Mouse (Mus musculus) liver, embryonic 16.5 days (tissue): ENCODE measurements around the gene Klc1. TPM values are rescaled to one million over a fixed set of nuclear protein-coding genes. Genes with fewer than 3 reads are reported as not detected.

Experiments used
- ATAC-seq: fragments of 200-750 bp; cut with Nextera tagmentation; 2 replicates; pipeline ENCODE4 v1.8.0; 2017; ENCODE audit warnings: low read depth, mild to moderate bottlenecking, moderate number of reproducible peaks, moderate library complexity
- H3K27ac ChIP-seq: fragments of 300-500 bp; sonication (generic); 2 replicates; pipeline ENCODE4 v1.5.1; 2014; ENCODE audit warnings: mild to moderate bottlenecking, low read length
- H3K27me3 ChIP-seq: fragments of 300-500 bp; sonication (generic); 2 replicates; pipeline ENCODE4 v1.6.1; 2014; ENCODE audit warnings: low read depth, low read length, mixed read lengths; ENCODE audit not compliant: control insufficient read depth, insufficient read depth
- H3K36me3 ChIP-seq: fragments of 300-500 bp; sonication (generic); 2 replicates; pipeline ENCODE4 v1.6.1; 2014; ENCODE audit warnings: mild to moderate bottlenecking; ENCODE audit not compliant: control insufficient read depth, insufficient read depth
- H3K4me1 ChIP-seq: fragments of 300-500 bp; sonication (generic); 2 replicates; pipeline ENCODE4 v1.6.1; 2014; ENCODE audit warnings: low read depth, low read length, mixed read lengths; ENCODE audit not compliant: control insufficient read depth
- H3K4me2 ChIP-seq: fragments of 300-500 bp; sonication (generic); 2 replicates; pipeline ENCODE4 v1.6.1; 2014; ENCODE audit warnings: low read depth, low read length, mixed read lengths
- H3K4me3 ChIP-seq: fragments of 300-500 bp; sonication (generic); 2 replicates; pipeline ENCODE4 v1.5.1; 2014; ENCODE audit warnings: low read depth, mild to moderate bottlenecking, low read length
- H3K9ac ChIP-seq: fragments of 300-500 bp; sonication (generic); 2 replicates; pipeline ENCODE4 v1.6.1; 2014; ENCODE audit warnings: low read depth, low read length
- H3K9me3 ChIP-seq: fragments of 300-500 bp; sonication (generic); replicated peaks from 2 replicates; pipeline ENCODE4 v1.6.1; 2016; ENCODE audit warnings: low read length; ENCODE audit not compliant: control insufficient read depth
- WGBS: fragments of 180-500 bp; shearing (Covaris S2); extraction: QIAGEN DNeasy Blood & Tissue Kit; methylation state at CpG from one replicate; pipeline ENCODE4 v1.1.7; 2014; ENCODE audit not compliant: insufficient replicate concordance; 5-methylcytosine and 5-hydroxymethylcytosine counted together
- polyA plus RNA-seq: library from polyadenylated mRNA; unstranded; fragments of >200 nt; fragmentation: Nextera tagmentation; extraction: Ambion mirVana; gene quantifications from 2 replicates; pipeline ENCODE4 v1.2.1, GENCODE M21; 2015

Klc1 gene
- polyA plus RNA-seq, 1 experiment from 2014 or later = 14.5 TPM

- peak overlapping the region; percentile 87 for H3K4me2 ChIP-seq
- H3K9ac ChIP-seq = peak overlapping the region; percentile 74
- H3K4me1 ChIP-seq = peaks cover 55% of the 10 kb centered on the region
- H3K9me3 ChIP-seq = no peaks in the 10 kb centered on the region
- H3K4me3 ChIP-seq = peak overlapping the region; percentile 86
- 66% methylated on average over 12 of the region's 12 CpGs for WGBS
- H3K36me3 ChIP-seq = peaks cover 6% of the 10 kb centered on the region
- no peak for ATAC-seq
- H3K27ac ChIP-seq = peak overlapping the region; percentile 34; the same call in 1 of the 2 replicates
- no peaks in the 10 kb centered on the region for H3K27me3 ChIP-seq
Measured at GRCm38 (mm10) chr12:111812611-111813010, 54.0 kb downstream of the Klc1 start.

- no peak for ATAC-seq
- peak overlapping the region; percentile 60; the same call in 1 of the 2 replicates for H3K27ac ChIP-seq
- peak overlapping the region; percentile 74 for H3K9ac ChIP-seq
- peaks cover 61% of the 10 kb centered on the region for H3K4me1 ChIP-seq
- H3K4me3 ChIP-seq = peak overlapping the region; percentile 86
- no peaks in the 10 kb centered on the region for H3K27me3 ChIP-seq
- H3K36me3 ChIP-seq = peaks cover 7% of the 10 kb centered on the region
- H3K4me2 ChIP-seq = peak overlapping the region; percentile 87
- 3% methylated on average over 27 of the region's 27 CpGs for WGBS
- H3K9me3 ChIP-seq = no peaks in the 10 kb centered on the region
Measured at GRCm38 (mm10) chr12:111813111-111813765, 54.6 kb downstream of the Klc1 start.

DNA sequence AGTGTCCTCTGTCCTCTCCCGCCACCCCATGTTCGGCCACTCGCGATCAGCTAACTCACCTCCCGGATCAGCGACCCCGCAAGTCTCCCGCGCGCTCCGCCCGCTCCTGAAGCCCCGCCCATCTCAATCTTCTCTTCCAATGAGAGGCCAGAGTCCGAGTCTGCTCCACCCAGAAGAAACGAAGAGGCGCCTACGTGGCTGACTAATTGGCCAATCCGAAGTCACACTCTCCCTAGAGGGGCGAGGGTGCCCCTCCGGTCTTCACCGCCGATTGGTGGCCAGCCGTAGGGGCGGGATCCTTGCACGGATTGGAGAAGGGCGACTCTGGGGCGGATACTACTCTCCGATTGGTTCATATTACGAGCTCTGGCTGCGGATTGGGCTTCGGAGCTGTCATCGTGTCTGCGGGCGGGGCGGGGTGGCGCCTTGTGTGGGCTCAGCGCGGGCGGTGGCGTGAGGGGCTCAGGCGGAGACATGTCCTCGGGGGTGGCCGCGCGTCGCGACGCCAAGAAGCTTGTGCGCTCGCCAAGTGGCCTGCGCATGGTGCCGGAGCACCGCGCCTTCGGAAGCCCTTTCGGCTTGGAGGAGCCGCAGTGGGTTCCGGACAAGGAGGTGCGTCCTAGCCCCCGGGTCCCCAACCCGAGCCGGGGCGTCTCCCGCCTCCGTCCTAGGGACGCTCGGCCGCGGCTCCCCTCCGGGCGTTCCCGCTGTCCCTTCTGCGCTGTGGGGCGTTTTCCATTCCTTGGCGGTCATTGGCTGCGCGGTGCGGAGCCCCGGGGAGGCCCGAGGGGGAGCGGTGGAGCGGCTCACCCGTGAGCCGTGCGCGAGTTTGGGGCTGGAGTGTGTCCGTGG, 55.3 kb downstream of the Klc1 start, which contains the start of the genes Xrcc3 and Zfyve21:
Gene Xrcc3 (minus strand): TSS at position 108 of the 852 bp plus-strand sequence.
Gene Zfyve21 (plus strand): TSS at position 405 of the 852 bp plus-strand sequence.
- H3K4me3 ChIP-seq = peak within 1 kb of the TSS; percentile 86
- ATAC-seq = peak; percentile 93
- H3K4me2 ChIP-seq = peak within 1 kb of the TSS; percentile 87
- H3K4me1 ChIP-seq = peaks cover 64% of the 10 kb centered on the region
- peak within 1 kb of the TSS; percentile 83 for H3K9ac ChIP-seq
- H3K9me3 ChIP-seq = no peaks in the 10 kb centered on the region
- WGBS = 0% methylated on average over 87 of the region's 87 CpGs
- H3K27me3 ChIP-seq = no peaks in the 10 kb centered on the region
- peak within 1 kb of the TSS; percentile 96 for H3K27ac ChIP-seq
- 0 out of 2 replicates have a peak, but pooled peaks cover 6% of the 10 kb centered on the region for H3K36me3 ChIP-seq

- H3K4me2 ChIP-seq = peak overlapping the region; percentile 82
- H3K27me3 ChIP-seq = no peaks in the 10 kb centered on the region
- H3K9ac ChIP-seq = peak overlapping the region; percentile 83
- 14% methylated on average over 19 of the region's 19 CpGs for WGBS
- no peak for ATAC-seq
- H3K36me3 ChIP-seq = 0 out of 2 replicates have a peak, but pooled peaks cover 6% of the 10 kb centered on the region
- peak overlapping the region; percentile 96 for H3K27ac ChIP-seq
- peaks cover 63% of the 10 kb centered on the region for H3K4me1 ChIP-seq
- H3K9me3 ChIP-seq = no peaks in the 10 kb centered on the region
- peak overlapping the region; percentile 78 for H3K4me3 ChIP-seq
Measured at GRCm38 (mm10) chr12:111814769-111815762, 56.4 kb downstream of the Klc1 start.

DNA sequence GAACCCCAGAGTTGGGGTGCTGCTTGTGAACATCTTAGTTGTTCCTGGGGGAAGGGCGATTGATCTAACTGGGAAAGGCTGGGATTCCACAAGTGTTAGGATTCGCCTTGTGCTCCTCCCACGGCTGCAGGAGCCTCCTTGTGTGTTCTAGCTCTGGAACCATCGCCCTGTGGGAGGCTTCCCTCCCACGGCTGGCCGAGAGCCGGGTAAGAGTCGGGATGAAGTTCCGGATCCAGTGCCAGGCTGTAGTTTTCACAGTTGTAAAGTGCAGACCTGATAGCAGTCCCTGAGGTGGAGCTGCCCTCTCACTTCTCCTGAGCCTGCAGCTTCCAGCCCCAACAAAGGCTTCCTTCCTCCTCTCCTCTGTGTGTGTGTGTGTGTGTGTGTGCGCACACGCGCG, 57.9 kb downstream of the Klc1 start:
- Histone ChIP-seq H3K4me1 (peaks cover 60% of the 10 kb centered on the region), H3K27ac (peak overlapping the region; percentile 96), H3K4me2 (peak overlapping the region; percentile 82), H3K4me3 (peak overlapping the region; percentile 78), H3K36me3 (0 out of 2 replicates have a peak, but pooled peaks cover 6% of the 10 kb centered on the region), H3K9me3 (no peaks in the 10 kb centered on the region), H3K9ac (peak overlapping the region; percentile 46), H3K27me3 (no peaks in the 10 kb centered on the region)
- ATAC-seq = no peak
- WGBS = 52% methylated on average over 13 of the region's 13 CpGs

DNA sequence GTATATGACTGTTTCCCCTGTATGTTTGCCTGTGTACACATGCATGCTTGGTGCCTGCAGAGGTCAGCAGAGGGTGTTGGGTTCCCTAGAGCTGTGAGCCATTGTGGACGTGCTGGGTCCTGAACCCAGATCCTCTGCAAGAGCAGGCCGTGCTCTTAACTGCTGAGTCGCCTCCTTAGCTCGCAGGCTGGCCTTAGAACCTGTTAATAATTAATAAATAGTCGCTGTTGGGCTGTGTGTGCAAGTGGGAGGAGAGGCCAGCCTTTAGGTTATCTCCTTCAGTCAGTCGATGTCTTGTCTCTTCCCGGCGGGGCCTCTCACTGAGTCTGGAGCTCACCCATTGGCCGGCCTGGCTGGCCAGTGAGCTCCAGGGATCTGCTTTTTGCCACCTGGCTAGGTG, 58.3 kb downstream of the Klc1 start:
- H3K9me3 ChIP-seq = no peaks in the 10 kb centered on the region
- peak; percentile 17 for ATAC-seq
- H3K36me3 ChIP-seq = 0 out of 2 replicates have a peak, but pooled peaks cover 6% of the 10 kb centered on the region
- WGBS = 7% methylated on average over 9 of the region's 9 CpGs
- H3K4me2 ChIP-seq = peak overlapping the region; percentile 82
- peak overlapping the region; percentile 96 for H3K27ac ChIP-seq
- H3K4me3 ChIP-seq = peak overlapping the region; percentile 78
- H3K9ac ChIP-seq = peak overlapping the region; percentile 46
- peaks cover 60% of the 10 kb centered on the region for H3K4me1 ChIP-seq
- H3K27me3 ChIP-seq = no peaks in the 10 kb centered on the region

DNA sequence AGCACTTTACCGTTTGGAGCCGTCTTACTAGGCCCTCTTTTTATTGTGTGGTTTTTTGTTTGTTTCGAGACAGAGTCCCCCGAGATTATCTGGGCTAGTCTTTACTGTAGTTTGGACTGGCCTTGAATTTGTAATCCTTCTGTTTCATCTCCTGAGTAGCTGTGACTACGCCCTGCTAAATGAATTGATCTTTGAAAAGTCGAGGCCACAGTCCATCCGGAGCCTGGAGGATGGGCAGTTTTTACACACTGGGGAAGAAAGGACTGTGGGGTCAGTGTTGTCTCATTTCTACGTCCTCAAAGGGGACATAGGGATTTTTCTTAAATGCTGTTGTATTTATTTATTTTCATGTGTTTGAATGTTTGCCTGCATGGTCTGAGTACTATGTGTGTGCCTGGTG, 59.3 kb downstream of the Klc1 start:
- peaks cover 53% of the 10 kb centered on the region for H3K4me1 ChIP-seq
- H3K9ac ChIP-seq = no peak overlapping the region
- H3K27ac ChIP-seq = peak overlapping the region; percentile 96
- H3K4me3 ChIP-seq = no peak overlapping the region
- WGBS = 62% methylated on average over 8 of the region's 8 CpGs
- no peak for ATAC-seq
- peaks cover 7% of the 10 kb centered on the region; the same call in 1 of the 2 replicates for H3K36me3 ChIP-seq
- no peaks in the 10 kb centered on the region for H3K27me3 ChIP-seq
- H3K4me2 ChIP-seq = peak overlapping the region; percentile 82
- H3K9me3 ChIP-seq = no peaks in the 10 kb centered on the region

DNA sequence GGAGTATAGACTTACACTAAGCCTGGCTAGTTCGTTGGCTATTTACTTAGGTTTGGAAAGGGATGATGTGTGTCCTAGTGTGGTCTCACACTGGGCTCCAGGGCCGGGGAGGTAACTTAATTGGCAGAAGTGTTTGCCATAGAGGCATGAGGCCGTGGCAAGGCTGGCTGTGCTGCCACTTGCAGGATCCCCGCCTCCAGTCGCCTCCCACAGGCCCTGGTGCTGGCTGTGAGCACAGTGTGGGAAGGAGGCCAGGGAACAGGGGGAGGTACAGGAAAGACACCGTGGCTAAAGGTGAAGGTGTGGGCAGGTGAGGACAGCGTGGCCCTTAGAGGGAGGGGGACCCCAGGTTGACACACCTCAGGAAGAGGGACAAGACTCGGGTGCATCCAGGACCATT, 61.3 kb downstream of the Klc1 start:
- H3K9ac ChIP-seq = no peak overlapping the region
- peaks cover 26% of the 10 kb centered on the region for H3K36me3 ChIP-seq
- no peak overlapping the region for H3K4me3 ChIP-seq
- H3K27ac ChIP-seq = no peak overlapping the region
- no peak overlapping the region for H3K4me2 ChIP-seq
- H3K4me1 ChIP-seq = peaks cover 47% of the 10 kb centered on the region
- H3K9me3 ChIP-seq = no peaks in the 10 kb centered on the region
- 74% methylated on average over 8 of the region's 8 CpGs for WGBS
- H3K27me3 ChIP-seq = no peaks in the 10 kb centered on the region
- no peak for ATAC-seq
